Mouse (Mus musculus): Measurements from ENCODE around the gene Il17rc. TPM values are rescaled to one million over a fixed set of nuclear protein-coding genes. Genes with fewer than 3 reads are reported as not detected.

Il17rc gene
- polyA plus RNA-seq, 1 experiment from 2014 or later, result 4.7 TPM

GRCm38 (mm10) chr6:113478906-113479305, 7.7 kb downstream of the Il17rc start:
- peaks cover 24% of the 10 kb centered on the region for H3K4me1 ChIP-seq (replicated peaks)
- no peak overlapping the region for H3K4me3 ChIP-seq
- no peak overlapping the region for H3K27ac ChIP-seq (ENCODE audit: poor library complexity, severe bottlenecking)
- ATAC-seq (ENCODE audit: insufficient number of reproducible peaks, low FRiP score), result no peak
- no peak overlapping the region for H3K9ac ChIP-seq
- 81% methylated on average over 10 of the region's 10 CpGs for WGBS
- no peak overlapping the region for H3K4me2 ChIP-seq
- no peaks in the 10 kb centered on the region for H3K36me3 ChIP-seq
- H3K27me3 ChIP-seq (replicated peaks), result peaks cover 41% of the 10 kb centered on the region
- no peaks in the 10 kb centered on the region for H3K9me3 ChIP-seq (replicated peaks)

GRCm38 (mm10) chr6:113480555-113481373, 9.5 kb downstream of the Il17rc start:
- H3K4me1 ChIP-seq (replicated peaks), result peaks cover 28% of the 10 kb centered on the region
- H3K9me3 ChIP-seq (replicated peaks), result no peaks in the 10 kb centered on the region
- no peaks in the 10 kb centered on the region for H3K36me3 ChIP-seq
- WGBS, result 54% methylated on average over 18 of the region's 18 CpGs
- H3K27ac ChIP-seq (ENCODE audit: poor library complexity, severe bottlenecking), result 0 out of 2 replicates have a peak overlapping the region, but pooled peaks have one; percentile 5
- H3K9ac ChIP-seq, result no peak overlapping the region
- peaks cover 35% of the 10 kb centered on the region for H3K27me3 ChIP-seq (replicated peaks)
- H3K4me2 ChIP-seq, result no peak overlapping the region
- no peak overlapping the region for H3K4me3 ChIP-seq
- ATAC-seq (ENCODE audit: insufficient number of reproducible peaks, low FRiP score), result no peak

GRCm38 (mm10) chr6:113482477-113483099, 11.4 kb downstream of the Il17rc start:
- WGBS, result 2% methylated on average over 65 of the region's 65 CpGs
- peaks cover 36% of the 10 kb centered on the region for H3K4me1 ChIP-seq (replicated peaks)
- ATAC-seq (ENCODE audit: insufficient number of reproducible peaks, low FRiP score), result peak; percentile 61
- H3K36me3 ChIP-seq, result 0 out of 2 replicates have a peak, but pooled peaks cover 8% of the 10 kb centered on the region
- H3K27me3 ChIP-seq (replicated peaks), result peaks cover 25% of the 10 kb centered on the region
- H3K27ac ChIP-seq (ENCODE audit: poor library complexity, severe bottlenecking), result peak overlapping the region; percentile 90
- H3K9ac ChIP-seq, result peak overlapping the region; percentile 84
- H3K4me3 ChIP-seq, result peak overlapping the region; percentile 69
- no peaks in the 10 kb centered on the region for H3K9me3 ChIP-seq (replicated peaks)
- H3K4me2 ChIP-seq, result peak overlapping the region; percentile 95

- Histone ChIP-seq H3K4me1 (replicated peaks) (peaks cover 36% of the 10 kb centered on the region), H3K4me2 (peak within 1 kb of the TSS; percentile 95), H3K9me3 (replicated peaks) (no peaks in the 10 kb centered on the region), H3K36me3 (peaks cover 11% of the 10 kb centered on the region), H3K27me3 (replicated peaks) (peaks cover 25% of the 10 kb centered on the region), H3K4me3 (peak within 1 kb of the TSS; percentile 69), H3K27ac (ENCODE audit: poor library complexity, severe bottlenecking) (peak within 1 kb of the TSS; percentile 91), H3K9ac (peak within 1 kb of the TSS; percentile 84)
- WGBS, result 0% methylated on average over 26 of the region's 26 CpGs
- peak; percentile 96 for ATAC-seq (ENCODE audit: insufficient number of reproducible peaks, low FRiP score)
Observed at GRCm38 (mm10) chr6:113483100-113483615, 11.9 kb downstream of the Il17rc start, which contains the start of gene Creld1. Gene Creld1, plus strand, starts transcription at chr6:113483297.

DNA sequence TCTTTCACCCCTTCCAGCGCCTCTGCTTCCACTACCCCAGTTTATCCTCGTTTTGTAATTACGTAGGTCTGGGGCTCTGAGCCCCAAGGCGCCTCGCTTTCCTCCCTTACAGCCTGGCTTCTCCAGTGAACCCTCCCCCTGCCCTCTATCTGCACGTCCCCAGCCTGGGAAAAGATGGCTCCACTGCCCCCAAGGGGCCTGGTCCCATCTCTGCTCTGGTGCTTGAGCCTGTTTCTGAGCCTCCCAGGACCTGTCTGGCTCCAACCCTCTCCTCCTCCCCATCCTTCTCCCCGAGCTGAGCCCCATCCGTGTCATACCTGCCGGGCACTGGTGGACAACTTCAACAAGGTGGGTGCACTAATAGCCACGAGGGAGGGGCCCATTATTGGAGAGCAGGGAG, 12.5 kb downstream of the Il17rc start:
- WGBS, result 10% methylated on average over 10 of the region's 10 CpGs
- ATAC-seq (ENCODE audit: insufficient number of reproducible peaks, low FRiP score), result peak; percentile 41
- peak overlapping the region; percentile 91 for H3K27ac ChIP-seq (ENCODE audit: poor library complexity, severe bottlenecking)
- H3K9me3 ChIP-seq (replicated peaks), result no peaks in the 10 kb centered on the region
- H3K36me3 ChIP-seq, result peaks cover 17% of the 10 kb centered on the region
- peaks cover 23% of the 10 kb centered on the region for H3K27me3 ChIP-seq (replicated peaks)
- peak overlapping the region; percentile 77 for H3K9ac ChIP-seq
- H3K4me1 ChIP-seq (replicated peaks), result peaks cover 36% of the 10 kb centered on the region
- H3K4me3 ChIP-seq, result peak overlapping the region; percentile 69
- H3K4me2 ChIP-seq, result peak overlapping the region; percentile 95

DNA sequence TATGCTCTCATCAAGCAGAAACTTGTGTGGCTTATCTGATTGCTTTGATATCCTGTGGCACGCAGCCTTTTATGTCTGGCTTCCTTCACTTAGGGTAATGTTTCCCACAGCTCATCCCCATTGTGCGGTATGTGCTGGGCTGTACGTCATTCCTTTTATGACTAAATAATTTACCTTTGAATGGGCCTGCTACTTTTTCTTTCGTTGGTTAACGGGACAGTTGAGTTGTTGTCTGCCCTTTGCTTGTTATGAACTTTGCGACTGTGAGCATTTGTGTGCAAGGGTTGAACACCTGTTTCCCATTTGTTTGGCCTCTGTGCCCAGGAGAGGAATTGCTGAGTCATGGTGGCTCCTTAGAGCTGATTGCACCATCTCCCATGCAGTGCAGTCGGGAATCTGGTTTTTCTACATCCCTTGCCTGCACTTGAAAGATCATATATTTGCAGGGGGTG, 15.9 kb downstream of the Il17rc start:
- H3K4me2 ChIP-seq, result no peak overlapping the region
- ATAC-seq (ENCODE audit: insufficient number of reproducible peaks, low FRiP score), result no peak
- no peak overlapping the region for H3K9ac ChIP-seq
- H3K4me3 ChIP-seq, result no peak overlapping the region
- peaks cover 19% of the 10 kb centered on the region for H3K4me1 ChIP-seq (replicated peaks)
- H3K27me3 ChIP-seq (replicated peaks), result no peaks in the 10 kb centered on the region
- no peaks in the 10 kb centered on the region for H3K9me3 ChIP-seq (replicated peaks)
- WGBS, result 66% methylated on average over 7 of the region's 7 CpGs
- peaks cover 46% of the 10 kb centered on the region for H3K36me3 ChIP-seq
- no peak overlapping the region for H3K27ac ChIP-seq (ENCODE audit: poor library complexity, severe bottlenecking)

- Histone ChIP-seq H3K4me3 (no peak overlapping the region), H3K4me2 (no peak overlapping the region), H3K4me1 (replicated peaks) (peaks cover 9% of the 10 kb centered on the region; the same call in 1 of the 2 replicates), H3K27ac (ENCODE audit: poor library complexity, severe bottlenecking) (no peak overlapping the region), H3K9me3 (replicated peaks) (no peaks in the 10 kb centered on the region), H3K27me3 (replicated peaks) (no peaks in the 10 kb centered on the region), H3K9ac (no peak overlapping the region), H3K36me3 (peaks cover 57% of the 10 kb centered on the region)
- WGBS, result 87% methylated on average over 14 of the region's 14 CpGs
- ATAC-seq (ENCODE audit: insufficient number of reproducible peaks, low FRiP score), result no peak
Observed at GRCm38 (mm10) chr6:113489410-113489809, 18.2 kb downstream of the Il17rc start.

- Histone ChIP-seq H3K4me2 (no peak overlapping the region), H3K9me3 (replicated peaks) (no peaks in the 10 kb centered on the region), H3K4me1 (replicated peaks) (peaks cover 11% of the 10 kb centered on the region), H3K36me3 (peaks cover 49% of the 10 kb centered on the region), H3K27me3 (replicated peaks) (peaks cover 26% of the 10 kb centered on the region), H3K27ac (ENCODE audit: poor library complexity, severe bottlenecking) (no peak overlapping the region), H3K4me3 (no peak overlapping the region), H3K9ac (no peak overlapping the region)
- 69% methylated on average over 24 of the region's 24 CpGs for WGBS
- no peak for ATAC-seq (ENCODE audit: insufficient number of reproducible peaks, low FRiP score)
Observed at GRCm38 (mm10) chr6:113492101-113492864, 21.1 kb downstream of the Il17rc start.

- no peak overlapping the region for H3K27ac ChIP-seq (ENCODE audit: poor library complexity, severe bottlenecking)
- H3K4me3 ChIP-seq, result peak overlapping the region; percentile 51
- peak overlapping the region; percentile 81 for H3K4me2 ChIP-seq
- peaks cover 9% of the 10 kb centered on the region for H3K4me1 ChIP-seq (replicated peaks)
- H3K9me3 ChIP-seq (replicated peaks), result no peaks in the 10 kb centered on the region
- H3K9ac ChIP-seq, result peak overlapping the region; percentile 59
- peaks cover 37% of the 10 kb centered on the region for H3K27me3 ChIP-seq (replicated peaks)
- ATAC-seq (ENCODE audit: insufficient number of reproducible peaks, low FRiP score), result peak; percentile 78
- H3K36me3 ChIP-seq, result peaks cover 35% of the 10 kb centered on the region
- 1% methylated on average over 54 of the region's 54 CpGs for WGBS
Observed at GRCm38 (mm10) chr6:113494258-113494788, 23.1 kb downstream of the Il17rc start.

GRCm38 (mm10) chr6:113495071-113495675, 23.9 kb downstream of the Il17rc start:
- H3K9ac ChIP-seq, result peak overlapping the region; percentile 59
- H3K4me2 ChIP-seq, result peak overlapping the region; percentile 81
- H3K9me3 ChIP-seq (replicated peaks), result no peaks in the 10 kb centered on the region
- H3K4me3 ChIP-seq, result peak overlapping the region; percentile 51
- peaks cover 9% of the 10 kb centered on the region for H3K4me1 ChIP-seq (replicated peaks)
- H3K27ac ChIP-seq (ENCODE audit: poor library complexity, severe bottlenecking), result no peak overlapping the region
- no peak for ATAC-seq (ENCODE audit: insufficient number of reproducible peaks, low FRiP score)
- H3K27me3 ChIP-seq (replicated peaks), result peaks cover 45% of the 10 kb centered on the region
- 21% methylated on average over 28 of the region's 28 CpGs for WGBS
- peaks cover 27% of the 10 kb centered on the region for H3K36me3 ChIP-seq
